Mouse (Mus musculus) kidney, adult 2 months (tissue): ENCODE data around the gene Clca2.

ENCODE experiments used
- CTCF ChIP-seq: fragments of 200-500 bp; conservative IDR thresholded peaks from 2 replicates; pipeline ENCODE4 v1.5.1; 2011; ENCODE audit warnings: low read depth, mild to moderate bottlenecking, control low read depth, low read length, moderate library complexity, mixed read lengths; ENCODE audit not compliant: insufficient read depth, insufficient read length
- POLR2A ChIP-seq: fragments of 200-500 bp; IDR thresholded peaks from one replicate; pipeline ENCODE4 v1.6.1; 2011; ENCODE audit warnings: low read depth, low read length, control low read depth

DNA sequence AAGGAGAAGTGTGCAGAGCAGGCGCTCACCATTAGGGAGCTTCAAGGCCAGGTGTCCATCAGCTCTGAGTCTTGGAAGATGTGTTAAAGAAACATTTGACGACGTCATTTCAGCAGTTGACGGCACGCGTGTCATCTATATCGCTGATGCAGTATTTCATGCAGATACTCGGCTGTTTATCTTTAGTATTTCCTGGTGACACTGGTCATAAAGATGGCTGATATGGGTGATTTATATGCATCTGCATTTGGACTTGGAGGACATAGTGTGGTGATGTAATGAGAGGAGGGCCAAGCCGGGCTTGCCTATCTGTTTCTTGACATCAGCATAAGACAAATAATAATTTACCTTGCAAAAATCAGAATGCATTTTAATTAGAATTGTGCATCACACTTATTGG, 47.6 kb upstream of the Clca2 start:
- TF ChIP-seq CTCF = no peak
- TF ChIP-seq POLR2A = no peak
